Mouse (Mus musculus): ENCODE data around the gene Gdi2. TPM values are rescaled to one million over a fixed set of nuclear protein-coding genes. Genes with fewer than 3 reads are reported as not detected.
"Not testable (repeated sequence)": the region's sequence is repeated elsewhere in the genome, so short reads cannot be mapped to it uniquely, and the experiment has no call there.

Gdi2 gene
- 100 to 1,000 TPM; 268 to 276 TPM for total RNA-seq (2021)

DNA sequence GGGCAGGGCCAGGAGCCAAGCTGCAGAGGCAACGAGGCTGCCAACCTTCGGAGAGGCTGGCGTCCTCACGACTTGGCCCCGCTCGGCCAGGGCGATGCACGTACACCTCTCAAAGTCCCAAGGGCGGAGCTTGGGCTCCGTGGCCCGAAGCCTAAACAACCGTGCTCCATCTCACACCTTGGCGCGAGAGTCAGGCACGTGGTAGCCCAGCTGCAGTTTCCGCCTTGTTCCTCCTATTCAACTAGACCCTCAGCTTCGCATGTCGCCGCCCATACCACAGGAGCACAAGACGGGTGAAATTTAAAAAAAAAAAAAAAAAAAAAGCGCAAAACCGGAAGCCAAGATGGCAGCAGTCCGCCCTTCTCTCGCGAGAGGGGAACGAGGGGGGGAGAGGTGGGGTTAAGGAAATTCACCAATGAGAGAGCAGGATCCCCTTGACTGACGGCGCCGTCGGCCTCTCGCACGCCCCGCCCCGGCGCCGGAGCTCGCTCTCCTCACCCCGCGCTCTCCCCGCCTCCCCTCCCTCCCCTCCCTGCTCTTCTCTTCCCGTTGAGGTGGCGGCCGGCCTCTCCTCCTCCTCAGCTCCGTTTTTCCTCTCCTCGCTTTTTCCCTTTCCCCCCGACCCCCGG lies at the start of gene Gdi2:
TSS of gene Gdi2 (plus strand) at position 470 of the 629 bp plus-strand sequence.
- peak; percentile 84 to 85 for DNase-seq (ENCODE audit: extremely low spot score in 1 of 2, low spot score in 1 of 2)

DNA sequence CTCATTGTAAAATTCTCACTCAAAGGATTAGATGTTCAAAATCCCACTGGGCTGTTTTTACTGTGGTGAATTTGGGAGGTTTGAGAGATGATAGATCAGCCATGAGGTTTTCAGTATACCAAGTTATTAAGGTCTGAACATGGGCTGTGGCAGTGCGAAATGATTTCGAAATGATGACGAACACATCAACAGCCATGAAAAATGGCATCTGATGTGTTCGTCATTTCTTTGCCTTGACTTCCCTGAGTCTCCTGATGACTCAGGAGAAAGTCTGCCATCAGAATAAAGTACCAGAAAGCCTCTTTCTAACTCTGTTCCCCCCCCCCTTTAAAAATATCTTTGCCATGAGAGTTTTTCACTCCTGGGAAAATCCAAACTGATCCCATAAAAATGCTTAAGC lies 42.3 kb upstream of the Gdi2 start:
- DNase-seq (ENCODE audit: extremely low spot score in 1 of 2, low spot score in 1 of 2), result no peak

DNA sequence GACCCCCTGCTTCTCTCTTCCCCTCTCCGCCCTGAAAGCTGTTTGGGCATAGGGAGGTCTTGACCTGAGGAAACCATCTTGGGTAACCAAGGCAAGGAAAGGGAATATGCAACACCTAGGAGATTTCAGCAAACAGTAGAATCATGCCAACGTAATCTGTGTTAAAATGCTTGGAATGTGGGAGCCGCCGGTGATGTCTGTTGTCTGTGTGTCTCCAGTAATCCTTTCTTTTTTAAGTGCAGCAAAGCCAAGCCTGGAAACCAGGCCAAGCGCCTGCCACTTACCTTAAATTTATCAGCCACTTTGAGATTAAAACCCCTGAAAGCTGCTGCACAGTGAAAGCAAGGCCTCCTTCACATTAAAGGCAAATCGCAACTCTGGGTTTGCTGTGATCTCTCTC lies 36.8 kb upstream of the Gdi2 start:
- DNase-seq (ENCODE audit: extremely low spot score in 1 of 2, low spot score in 1 of 2), result not testable (repeated sequence)

DNA sequence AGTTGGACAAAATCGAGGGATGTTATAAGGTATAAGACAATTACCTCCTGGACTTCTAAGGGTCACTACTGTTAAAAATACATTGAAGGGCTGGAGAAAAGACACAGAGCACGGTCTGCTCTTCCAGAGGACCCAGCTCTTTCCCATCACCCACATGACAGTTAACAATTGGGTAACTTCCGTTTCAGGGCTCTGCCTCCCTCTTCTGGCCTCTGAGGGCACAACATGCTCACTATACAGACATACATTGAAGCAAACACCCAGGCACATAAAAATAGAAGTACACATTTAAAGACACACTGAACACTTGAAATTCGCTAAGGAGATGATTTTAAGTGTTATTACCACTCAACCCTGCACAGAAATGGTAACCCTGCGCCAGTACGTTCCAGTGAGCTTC lies 22.5 kb upstream of the Gdi2 start:
- DNase-seq (ENCODE audit: extremely low spot score in 1 of 2, low spot score in 1 of 2), result not testable (repeated sequence)

DNA sequence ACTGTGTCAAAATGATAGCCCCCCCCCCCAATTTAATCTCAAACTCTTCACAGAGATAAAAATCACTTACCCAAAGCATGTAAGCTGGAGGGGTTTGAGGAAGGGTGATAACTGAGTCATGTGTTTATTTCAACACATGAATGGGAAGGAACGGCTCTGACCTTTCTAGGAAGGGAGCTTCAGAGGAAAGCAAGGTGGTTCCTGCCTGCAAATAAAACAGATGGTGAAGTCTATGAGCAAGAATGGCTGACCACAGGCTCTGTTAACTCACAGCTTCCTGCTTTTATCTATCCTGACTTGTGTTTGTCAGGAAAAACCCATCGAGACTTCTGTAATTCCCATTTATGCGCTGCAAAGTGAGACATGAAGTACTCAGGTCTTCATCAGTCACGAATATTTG lies 18.5 kb upstream of the Gdi2 start:
- not testable (repeated sequence) for DNase-seq (ENCODE audit: extremely low spot score in 1 of 2, low spot score in 1 of 2)

DNA sequence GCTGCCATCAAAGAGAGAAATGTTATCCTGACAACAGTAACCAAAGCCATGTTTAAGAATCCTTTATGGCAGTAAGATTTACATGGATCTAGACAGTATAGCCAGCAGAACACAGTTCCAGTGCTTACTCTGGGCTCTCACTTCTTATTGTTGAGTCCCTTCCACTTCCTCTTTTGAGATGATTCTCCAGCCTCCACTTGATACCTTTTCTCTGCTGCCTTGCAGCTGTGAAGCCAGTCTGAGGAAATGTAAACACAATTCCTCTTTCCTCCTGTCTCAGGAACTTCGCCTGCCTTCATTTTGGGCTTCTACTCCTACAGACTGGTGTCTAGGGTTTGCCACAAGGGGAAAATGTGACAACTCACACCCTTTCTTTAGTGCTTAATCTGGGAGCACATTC lies 17.9 kb upstream of the Gdi2 start:
- not testable (repeated sequence) for DNase-seq (ENCODE audit: extremely low spot score in 1 of 2, low spot score in 1 of 2)

DNA sequence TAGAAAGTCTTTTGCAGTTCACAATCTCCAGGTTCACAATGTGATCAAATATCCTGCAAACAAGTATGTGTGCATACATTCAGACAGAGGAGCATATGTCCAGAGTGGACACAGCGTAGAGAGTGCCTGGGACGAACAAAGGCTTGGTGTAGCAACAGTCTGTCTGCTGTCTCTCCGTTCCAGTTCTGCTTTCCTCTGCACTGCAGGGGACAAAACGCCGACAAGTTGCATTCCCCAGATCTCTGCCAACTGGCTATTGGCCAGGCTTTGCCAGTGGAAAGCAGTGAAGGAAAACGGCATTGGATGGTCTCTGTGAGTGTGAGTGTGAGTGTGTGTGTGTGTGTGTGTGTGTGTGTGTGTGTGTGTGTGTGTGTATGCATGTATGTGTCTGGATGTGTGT lies 14.4 kb upstream of the Gdi2 start:
- DNase-seq (ENCODE audit: extremely low spot score in 1 of 2, low spot score in 1 of 2), result no peak

DNA sequence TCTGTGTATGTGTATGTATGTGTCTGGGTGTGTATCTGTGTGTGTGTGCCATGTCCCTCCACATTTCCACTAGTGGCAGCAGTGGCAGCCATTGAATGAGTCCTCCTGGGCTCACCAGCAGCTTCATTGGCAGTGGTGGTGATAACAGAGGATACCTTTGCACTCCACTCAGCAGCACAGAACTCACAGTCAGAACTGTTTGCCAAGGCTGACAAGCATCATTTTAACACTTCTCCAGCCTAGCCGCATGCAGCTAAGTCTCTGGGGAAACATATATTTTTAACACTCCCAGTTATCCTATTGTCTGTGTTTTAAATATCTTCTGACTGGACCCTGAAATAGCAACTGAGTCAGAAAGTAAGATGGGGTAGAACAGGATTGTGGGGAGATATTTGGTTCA lies 13.9 kb upstream of the Gdi2 start:
- DNase-seq (ENCODE audit: extremely low spot score in 1 of 2, low spot score in 1 of 2), result no peak

DNA sequence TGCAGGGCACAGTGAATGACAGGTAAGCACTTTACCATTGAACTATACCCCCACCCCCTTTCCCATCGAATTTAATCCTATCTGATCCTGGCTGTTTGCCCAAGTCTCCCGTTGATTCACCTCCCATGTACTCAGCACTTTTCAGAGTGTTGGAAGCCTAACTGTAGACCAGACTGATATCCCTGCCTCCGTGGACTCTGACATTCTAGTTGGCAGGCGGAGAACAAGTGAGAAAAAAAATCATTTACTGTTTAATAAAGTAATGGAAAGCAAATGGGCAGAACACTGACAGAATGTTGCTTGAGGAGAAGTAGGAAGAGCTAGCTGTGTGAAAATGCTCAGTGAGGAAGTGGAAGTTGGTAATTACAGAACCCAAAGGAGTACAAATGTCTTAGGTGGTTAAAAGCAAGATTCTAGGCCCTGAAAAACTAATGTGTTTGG lies 12.2 kb upstream of the Gdi2 start:
- DNase-seq (ENCODE audit: extremely low spot score in 1 of 2, low spot score in 1 of 2), result no peak

DNA sequence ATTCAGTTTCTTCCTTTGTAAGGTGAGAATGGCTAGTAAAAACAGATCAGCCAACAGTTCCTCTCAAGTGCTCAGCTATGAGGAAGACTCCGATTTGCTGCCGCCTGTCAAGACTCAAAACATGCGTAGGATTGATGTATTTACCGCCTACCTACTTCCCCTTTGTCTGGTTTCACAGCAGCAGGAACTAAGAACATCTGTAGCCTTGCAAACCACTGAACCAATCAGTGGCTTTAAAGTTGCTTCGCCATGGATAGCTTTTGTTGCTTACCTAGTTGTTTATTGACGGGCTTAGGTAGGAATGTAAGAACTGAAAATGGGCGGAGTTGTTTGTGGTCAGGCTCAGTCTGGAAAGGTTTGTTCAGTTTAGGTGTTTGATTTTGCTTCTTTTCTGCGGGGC lies 11.5 kb upstream of the Gdi2 start:
- no peak for DNase-seq (ENCODE audit: extremely low spot score in 1 of 2, low spot score in 1 of 2)

DNA sequence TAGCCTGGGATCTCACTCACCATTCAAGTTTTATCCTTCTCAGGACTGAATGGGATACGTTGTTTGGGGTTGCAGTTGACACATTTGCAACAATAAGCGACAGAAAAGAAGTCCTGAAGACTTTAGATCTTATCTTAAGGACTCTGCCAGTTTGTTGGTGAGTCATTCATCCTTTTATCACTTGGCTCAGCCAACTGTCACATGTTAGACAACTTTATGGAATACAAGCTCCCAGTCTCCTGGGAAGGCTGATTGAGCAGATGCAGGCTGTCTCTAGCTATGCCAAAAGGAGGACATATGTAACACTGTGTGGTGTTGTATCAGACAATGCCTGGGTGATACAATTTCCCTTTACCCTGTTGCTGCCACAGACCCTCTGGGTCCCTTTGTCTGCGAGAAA lies 7.4 kb upstream of the Gdi2 start:
- DNase-seq (ENCODE audit: extremely low spot score in 1 of 2, low spot score in 1 of 2), result no peak

DNA sequence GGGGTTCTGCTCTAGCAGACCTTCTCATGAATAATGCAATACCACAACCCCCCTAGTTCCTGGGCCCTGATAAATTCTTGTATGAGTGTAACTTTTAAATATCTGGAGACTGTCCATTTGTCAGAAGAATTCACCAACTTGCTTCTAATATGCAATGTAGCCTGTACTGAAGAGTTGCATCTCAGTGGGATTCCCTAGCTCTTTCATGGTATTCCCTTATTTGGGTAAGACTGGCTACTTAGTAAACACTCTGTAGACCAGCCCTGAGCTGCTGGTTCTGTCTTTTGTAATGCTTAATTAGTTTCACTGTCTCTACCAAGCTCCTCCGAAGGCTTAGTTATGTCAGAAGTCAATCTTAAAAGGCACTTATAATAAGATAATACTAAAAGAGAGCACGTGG lies 6.7 kb upstream of the Gdi2 start:
- not testable (repeated sequence) for DNase-seq (ENCODE audit: extremely low spot score in 1 of 2, low spot score in 1 of 2)

DNA sequence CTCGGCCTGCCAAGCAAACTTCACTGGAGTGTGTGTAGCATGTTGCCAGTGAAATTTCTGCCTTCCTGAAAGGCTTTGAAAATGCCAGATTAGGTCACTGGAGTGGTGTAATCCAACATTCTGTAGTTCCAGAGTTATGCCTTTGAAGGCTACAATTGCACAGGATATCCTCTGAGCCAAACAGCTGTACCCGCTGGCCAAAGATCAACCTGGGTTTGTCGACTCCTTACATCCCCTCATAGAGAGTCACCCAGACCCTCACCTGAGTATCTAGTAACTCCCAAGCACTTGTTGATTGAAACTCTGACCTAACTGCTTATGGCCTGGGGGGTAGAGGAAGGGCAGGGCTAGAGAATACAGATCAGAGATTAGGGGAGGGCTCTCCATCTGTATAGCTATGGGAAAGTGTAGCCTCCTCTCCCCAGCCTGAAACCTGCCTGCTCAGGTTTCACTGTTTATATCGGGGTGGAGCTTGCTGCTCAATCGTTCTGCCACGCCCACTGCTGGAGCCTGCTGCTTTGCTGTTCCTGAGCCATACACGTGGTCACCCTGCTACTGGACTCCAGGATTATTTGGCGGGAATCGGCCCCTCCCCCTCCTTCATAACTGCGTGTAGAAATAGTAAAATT lies 6.1 kb upstream of the Gdi2 start:
- no peak for DNase-seq (ENCODE audit: extremely low spot score in 1 of 2, low spot score in 1 of 2)

DNA sequence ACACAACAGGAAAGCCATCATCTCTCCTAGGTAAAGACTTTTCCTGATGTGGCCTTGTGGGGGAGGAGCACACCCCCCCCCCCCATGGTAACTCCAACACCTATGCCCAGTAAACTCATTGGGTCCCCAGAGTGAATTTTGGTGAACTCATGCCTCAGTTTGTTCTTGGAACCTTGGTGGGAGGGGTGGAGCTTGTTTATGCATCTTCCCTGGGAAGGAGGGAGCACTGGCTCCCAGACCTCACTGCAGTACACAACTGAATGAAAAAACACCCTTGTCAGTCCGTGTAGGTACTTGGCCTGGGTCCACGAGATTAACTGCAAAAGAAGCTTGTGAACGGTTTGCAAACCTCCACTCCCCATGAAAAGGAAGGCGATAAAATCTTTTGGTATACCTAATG lies 5.4 kb upstream of the Gdi2 start:
- DNase-seq (ENCODE audit: extremely low spot score in 1 of 2, low spot score in 1 of 2), result no peak

DNA sequence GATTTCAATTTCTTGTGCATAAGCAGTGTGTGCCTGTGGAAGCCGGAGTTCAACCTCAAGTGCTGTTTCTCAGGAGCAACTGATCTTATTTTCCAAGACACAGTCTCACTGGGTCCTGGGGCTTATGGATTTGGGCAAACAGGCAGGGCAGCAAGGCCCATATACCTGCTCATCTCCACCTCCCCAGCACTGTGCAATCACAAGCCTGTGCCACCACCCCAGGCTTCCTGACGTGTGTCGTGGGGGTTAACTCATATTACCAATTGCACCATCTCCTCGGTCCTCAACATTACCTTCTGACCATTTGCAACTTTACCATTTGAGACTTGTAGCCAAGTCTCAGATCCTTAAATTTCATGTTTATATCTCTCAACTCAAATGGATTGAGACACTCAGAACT lies 3.7 kb upstream of the Gdi2 start:
- no peak for DNase-seq (ENCODE audit: extremely low spot score in 1 of 2, low spot score in 1 of 2)

DNA sequence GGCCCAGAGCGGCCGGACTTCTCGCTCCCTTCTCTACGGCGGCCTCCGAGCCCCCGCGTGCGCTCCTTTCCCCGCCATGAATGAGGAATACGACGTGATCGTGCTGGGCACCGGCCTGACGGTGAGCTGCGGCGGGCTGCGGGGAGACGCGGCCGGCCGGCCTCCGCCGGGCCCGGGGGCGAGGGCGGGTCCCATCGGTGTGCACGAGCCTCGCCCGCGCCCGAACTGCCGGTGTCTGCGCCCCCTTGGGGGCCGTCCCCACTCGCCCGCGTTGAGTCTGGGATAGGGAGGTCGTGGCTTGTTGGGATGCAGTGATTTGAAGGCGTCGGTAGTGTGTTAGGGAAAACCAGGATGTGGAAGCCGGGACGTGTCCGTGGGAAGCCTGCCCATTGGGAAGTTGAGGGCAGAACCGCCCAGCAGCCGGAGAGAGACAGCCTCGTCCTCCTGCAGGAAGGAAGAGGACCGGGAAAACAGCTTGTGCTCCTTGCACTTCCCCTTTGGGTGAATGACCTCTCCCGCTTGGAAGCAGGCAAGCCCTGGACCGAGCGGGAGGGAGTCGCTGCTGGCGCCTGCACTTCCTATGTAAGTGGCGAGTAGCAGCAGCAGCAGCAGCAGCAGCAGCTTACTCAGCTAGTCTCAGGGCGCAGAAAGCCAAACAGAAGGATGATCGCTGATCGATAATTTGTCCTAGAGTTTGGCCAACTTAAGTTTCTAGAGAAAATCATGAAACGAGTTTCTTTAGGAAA lies 533 bp downstream of the Gdi2 start:
- peak in 1 of 2 experiments; percentile 47 for DNase-seq (ENCODE audit: extremely low spot score in 1 of 2, low spot score in 1 of 2)

DNA sequence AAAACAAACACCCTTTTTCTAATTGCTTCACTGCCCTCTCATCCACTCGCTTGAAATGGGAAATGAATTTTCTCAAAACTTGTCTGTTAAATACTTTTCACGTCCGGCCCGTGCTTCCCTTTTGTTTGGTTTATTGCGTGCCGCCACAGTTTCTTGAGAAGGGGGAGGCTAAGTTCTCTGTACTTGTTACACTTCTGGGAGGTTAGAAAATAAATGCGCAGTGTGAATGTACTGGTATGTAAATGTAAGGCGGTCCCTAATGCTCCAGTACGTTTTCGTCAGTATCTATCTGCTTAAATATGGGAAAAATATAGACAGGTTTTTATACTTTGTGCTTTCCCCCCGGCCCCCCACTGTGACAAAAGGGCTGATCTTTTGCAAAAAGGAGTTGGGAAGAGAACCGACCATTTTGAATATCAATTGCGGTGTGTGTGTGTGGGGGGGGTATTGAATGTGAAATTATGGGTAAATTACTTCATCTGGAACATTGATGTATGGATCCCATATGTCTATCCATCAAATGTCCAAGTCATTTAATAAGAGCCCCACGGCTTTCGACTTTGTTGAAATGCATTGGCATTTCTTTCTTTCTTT lies 1.2 kb downstream of the Gdi2 start:
- DNase-seq (ENCODE audit: extremely low spot score in 1 of 2, low spot score in 1 of 2), result no peak

DNA sequence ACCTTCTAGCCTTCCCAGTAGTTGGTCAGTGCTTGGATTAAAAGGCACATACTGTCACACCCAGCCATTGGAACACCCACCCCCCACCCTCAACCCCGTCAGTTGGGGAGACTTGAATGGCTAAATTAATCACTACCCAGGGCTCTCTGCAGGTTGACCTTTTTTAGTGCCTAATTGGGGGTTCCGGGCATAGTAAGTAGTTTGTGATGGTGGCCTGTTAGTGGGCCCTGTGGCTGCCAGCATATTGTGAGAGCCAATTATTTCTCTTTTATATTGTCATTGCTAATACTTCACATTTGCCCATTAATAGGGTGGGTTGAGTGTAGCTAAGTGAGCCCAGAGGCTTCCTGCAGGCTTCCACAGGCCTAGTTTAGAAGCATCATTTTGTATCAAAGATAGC lies 2.3 kb downstream of the Gdi2 start:
- DNase-seq (ENCODE audit: extremely low spot score in 1 of 2, low spot score in 1 of 2), result no peak

DNA sequence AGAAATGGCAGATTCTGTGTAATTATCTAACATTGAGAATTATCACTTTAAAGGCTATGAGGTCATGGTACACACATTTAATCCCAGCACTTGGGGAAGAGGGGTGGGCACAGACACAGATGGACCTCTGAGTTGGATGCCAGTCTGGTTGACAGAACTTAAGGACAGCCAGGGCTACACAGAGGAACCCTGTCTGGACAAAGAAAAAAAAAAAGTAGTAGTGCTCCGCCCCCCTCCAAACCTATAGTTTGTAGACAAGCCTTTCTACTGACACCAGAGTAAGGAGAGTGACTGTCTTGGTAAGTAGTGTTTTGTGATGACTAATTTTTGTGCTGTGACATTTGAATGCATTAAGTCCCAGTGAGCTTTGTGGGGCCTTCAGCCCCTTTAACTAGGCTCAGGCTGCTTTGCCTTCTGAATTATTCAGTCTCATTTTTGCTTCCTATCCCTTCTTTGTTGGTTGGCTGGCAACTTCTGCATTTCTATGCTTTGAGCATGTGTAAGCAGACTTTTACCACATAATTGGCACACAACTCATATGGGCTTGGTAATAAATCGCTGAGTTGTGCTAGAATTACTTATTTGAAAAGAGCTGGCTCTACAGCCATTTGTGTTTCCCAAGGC lies 3.4 kb downstream of the Gdi2 start:
- no peak for DNase-seq (ENCODE audit: extremely low spot score in 1 of 2, low spot score in 1 of 2)

DNA sequence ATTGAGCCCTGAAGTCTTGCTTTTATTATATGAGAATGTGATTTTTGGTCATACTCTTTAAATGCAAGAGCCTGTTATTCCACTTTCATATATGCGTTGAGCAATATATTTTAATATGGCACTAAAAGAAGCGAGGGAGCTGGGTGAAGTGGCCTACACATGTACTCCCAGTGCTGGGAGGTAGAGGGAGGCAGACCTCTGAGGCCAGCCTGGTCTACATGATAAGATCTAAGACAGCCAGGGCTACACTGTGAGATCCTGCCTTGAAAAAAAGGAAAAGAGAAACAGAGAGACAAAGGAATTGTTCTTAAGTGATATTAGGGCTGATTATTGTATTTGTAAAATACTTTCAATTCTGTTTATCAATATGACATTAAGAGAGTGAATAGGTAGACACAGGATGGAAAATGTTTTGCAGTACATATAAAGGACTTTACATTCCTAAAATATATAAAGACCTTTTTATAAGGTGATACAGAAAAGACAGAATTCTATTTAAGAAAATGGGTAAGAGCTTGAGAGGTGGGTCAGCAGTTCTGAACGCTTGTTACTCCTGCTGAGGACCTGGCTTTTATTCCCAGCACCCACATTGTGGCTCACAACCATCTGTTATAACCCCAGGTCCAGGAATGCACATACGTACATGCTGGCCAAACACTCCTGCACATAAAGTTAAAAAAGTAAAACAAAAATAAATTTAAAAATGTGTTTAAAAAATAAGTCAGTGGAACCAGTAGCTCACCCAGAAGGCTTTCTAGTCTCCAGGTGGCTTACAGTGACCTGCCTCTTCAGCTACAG lies 6.4 kb downstream of the Gdi2 start:
- no peak for DNase-seq (ENCODE audit: extremely low spot score in 1 of 2, low spot score in 1 of 2)
